Mouse (Mus musculus) small intestine, adult 2 months (tissue): ENCODE results near the gene Atp8a2. TPM values are rescaled to one million over a fixed set of nuclear protein-coding genes. Genes with fewer than 3 reads are reported as not detected.

Experiments
- H3K27ac ChIP-seq: fragments of 200-500 bp; 2 replicates; pipeline ENCODE4 v1.5.1; 2012; ENCODE audit warnings: low read depth, low read length, control low read depth, inconsistent platforms; ENCODE audit not compliant: insufficient read depth
- H3K27me3 ChIP-seq: fragments of 200-500 bp; 2 replicates; pipeline ENCODE4 v1.6.1; 2012; ENCODE audit warnings: mild to moderate bottlenecking, moderate library complexity, low read length, inconsistent platforms; ENCODE audit not compliant: control insufficient read depth, insufficient read depth
- H3K36me3 ChIP-seq: fragments of 200-500 bp; 2 replicates; pipeline ENCODE4 v1.6.1; 2012; ENCODE audit warnings: mild to moderate bottlenecking, low read length, control low read depth, inconsistent platforms; ENCODE audit not compliant: control insufficient read depth, insufficient read depth
- H3K4me1 ChIP-seq: fragments of 200-500 bp; 2 replicates; pipeline ENCODE4 v1.6.1; 2012; ENCODE audit warnings: low read length, inconsistent platforms, mixed read lengths; ENCODE audit not compliant: control insufficient read depth, insufficient read depth, insufficient read length
- H3K4me3 ChIP-seq: fragments of 200-500 bp; 2 replicates; pipeline ENCODE4 v1.5.1; 2012; ENCODE audit warnings: low read depth, mild to moderate bottlenecking, control low read depth, inconsistent platforms, low read length, moderate library complexity
- CTCF ChIP-seq: fragments of 200-500 bp; IDR thresholded peaks from 2 replicates; pipeline ENCODE4 v1.5.1; 2012; ENCODE audit warnings: low read depth, mild to moderate bottlenecking, control low read depth, inconsistent platforms, low read length, moderate library complexity, mixed read lengths; ENCODE audit not compliant: insufficient replicate concordance, insufficient read length; ENCODE audit errors: extremely low read depth
- POLR2A ChIP-seq: fragments of 200-500 bp; IDR thresholded peaks from 2 replicates; pipeline ENCODE4 v1.6.1; 2012; ENCODE audit warnings: low read depth, mild to moderate bottlenecking, control low read depth, inconsistent platforms, low read length, moderate library complexity
- WGBS: fragments of 180-500 bp; shearing (Covaris S2); methylation state at CpG from one replicate; pipeline ENCODE4 v1.1.7; 2018; 5-methylcytosine and 5-hydroxymethylcytosine counted together
- polyA plus RNA-seq: library from polyadenylated mRNA; depleted of rRNA; stranded (reverse); fragments of >200 nt; gene quantifications from 2 replicates; pipeline ENCODE4 v1.2.3, GENCODE M21; 2012

Atp8a2 gene
- polyA plus RNA-seq, 1 experiment = 3.7 TPM

GRCm38 (mm10) chr14:60131196-60131876 is 65.6 kb downstream of the Atp8a2 start:
- peaks cover 4% of the 10 kb centered on the region; the same call in 1 of the 2 replicates for H3K4me1 ChIP-seq
- 86% methylated on average over 9 of the region's 9 CpGs for WGBS
- TF ChIP-seq POLR2A (no peak), CTCF (no peak)
- no peak overlapping the region for H3K4me3 ChIP-seq
- no peaks in the 10 kb centered on the region for H3K36me3 ChIP-seq
- 0 out of 2 replicates have a peak overlapping the region, but pooled peaks have one; percentile 46 for H3K27ac ChIP-seq
- no peaks in the 10 kb centered on the region for H3K27me3 ChIP-seq

GRCm38 (mm10) chr14:60129564-60129963 is 67.4 kb downstream of the Atp8a2 start:
- no peaks in the 10 kb centered on the region for H3K4me1 ChIP-seq
- no peaks in the 10 kb centered on the region for H3K36me3 ChIP-seq
- no peaks in the 10 kb centered on the region for H3K27me3 ChIP-seq
- WGBS = 86% methylated on average over 5 of the region's 5 CpGs
- H3K27ac ChIP-seq = no peak overlapping the region
- no peak overlapping the region for H3K4me3 ChIP-seq
- TF ChIP-seq CTCF = no peak
- no peak for TF ChIP-seq POLR2A

GRCm38 (mm10) chr14:60125202-60125601 is 71.8 kb downstream of the Atp8a2 start:
- TF ChIP-seq POLR2A = no peak
- no peak for TF ChIP-seq CTCF
- Histone ChIP-seq H3K27me3 (no peaks in the 10 kb centered on the region), H3K36me3 (no peaks in the 10 kb centered on the region), H3K4me3 (no peak overlapping the region), H3K27ac (no peak overlapping the region), H3K4me1 (no peaks in the 10 kb centered on the region)
- 95% methylated on average over 9 of the region's 9 CpGs for WGBS

- no peak overlapping the region for H3K4me3 ChIP-seq
- no peaks in the 10 kb centered on the region for H3K36me3 ChIP-seq
- TF ChIP-seq CTCF = no peak
- no peak for TF ChIP-seq POLR2A
- no peaks in the 10 kb centered on the region for H3K4me1 ChIP-seq
- H3K27me3 ChIP-seq = no peaks in the 10 kb centered on the region
- no peak overlapping the region for H3K27ac ChIP-seq
- WGBS = 68% methylated on average over 10 of the region's 10 CpGs
Observed at GRCm38 (mm10) chr14:60121572-60121971, 75.4 kb downstream of the Atp8a2 start.

GRCm38 (mm10) chr14:60117792-60118585 is 79.0 kb downstream of the Atp8a2 start:
- Histone ChIP-seq H3K36me3 (no peaks in the 10 kb centered on the region), H3K27ac (no peak overlapping the region), H3K4me3 (no peak overlapping the region), H3K4me1 (no peaks in the 10 kb centered on the region), H3K27me3 (no peaks in the 10 kb centered on the region)
- TF ChIP-seq POLR2A (no peak), CTCF (no peak)
- WGBS = 78% methylated on average over 9 of the region's 9 CpGs

- H3K27ac ChIP-seq = no peak overlapping the region
- peaks cover 9% of the 10 kb centered on the region for H3K4me1 ChIP-seq
- H3K27me3 ChIP-seq = no peaks in the 10 kb centered on the region
- TF ChIP-seq POLR2A (no peak), CTCF (no peak)
- WGBS = 14% methylated on average over 33 of the region's 33 CpGs
- H3K4me3 ChIP-seq = peak overlapping the region; percentile 51
- H3K36me3 ChIP-seq = no peaks in the 10 kb centered on the region
Observed at GRCm38 (mm10) chr14:60086808-60087725, 109.9 kb downstream of the Atp8a2 start.
